Mouse (Mus musculus): ENCODE measurements at regions not wholly inside any gene's neighbourhood (a gene's known extent, or its start where the extent isn't known, plus 50 kb on each side); places are given as distances from the start of the nearest gene placed in this dataset.

DNA sequence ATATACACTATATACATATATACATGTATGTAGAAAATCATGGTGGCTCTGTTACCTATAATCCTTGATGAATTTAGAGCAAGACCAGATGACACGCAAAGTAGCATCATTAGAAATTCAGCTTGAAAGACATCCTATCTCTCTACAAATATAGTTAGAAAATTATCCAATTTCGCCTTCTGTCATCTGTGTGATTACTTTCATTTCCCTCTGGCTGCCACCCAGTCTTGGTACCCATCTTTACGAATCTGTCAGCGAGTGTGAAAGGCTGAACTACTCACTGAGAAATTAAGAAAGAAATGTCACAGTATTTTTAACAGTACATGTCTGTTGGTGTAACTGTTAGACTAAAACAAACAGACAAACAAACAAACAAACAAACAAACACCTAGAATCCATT is 67.8 kb upstream of the Gm14444 start:
- Histone ChIP-seq H3K4me1 (no peaks in the 10 kb centered on the region), H3K27ac (replicated peaks) (no peak overlapping the region), H3K27me3 (no peaks in the 10 kb centered on the region), H3K9me3 (no peaks in the 10 kb centered on the region), H3K4me2 (replicated peaks) (no peak overlapping the region), H3K9ac (replicated peaks) (no peak overlapping the region), H3K36me3 (no peaks in the 10 kb centered on the region), H3K4me3 (no peak overlapping the region)
- ATAC-seq (replicated peaks): no peak
- 73% methylated on average over 4 of the region's 4 CpGs for WGBS

DNA sequence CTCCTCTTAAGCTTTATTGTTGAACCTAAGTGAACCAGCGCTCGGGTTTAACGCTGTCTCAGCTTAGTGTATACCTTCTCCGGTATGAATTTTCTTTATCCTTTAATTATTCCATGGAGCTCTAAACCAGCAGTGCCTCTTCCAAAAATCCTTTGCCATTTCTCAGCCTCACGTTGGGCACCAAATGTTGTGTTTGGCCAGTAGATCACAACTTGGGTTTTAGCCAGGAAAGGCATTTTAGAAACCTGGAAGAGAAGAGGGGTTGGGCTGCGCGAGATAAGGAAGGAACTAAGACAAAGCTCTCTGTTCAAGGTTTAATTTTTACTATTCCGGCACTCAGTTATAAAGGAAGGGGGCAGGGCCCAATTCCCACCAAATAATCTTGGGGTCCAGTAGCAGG is 61.9 kb upstream of the Gm14444 start:
- no peak for ATAC-seq (replicated peaks)
- Histone ChIP-seq H3K27me3 (no peaks in the 10 kb centered on the region), H3K4me3 (no peak overlapping the region), H3K27ac (replicated peaks) (no peak overlapping the region), H3K36me3 (no peaks in the 10 kb centered on the region), H3K4me2 (replicated peaks) (no peak overlapping the region), H3K9me3 (no peaks in the 10 kb centered on the region), H3K9ac (replicated peaks) (no peak overlapping the region), H3K4me1 (no peaks in the 10 kb centered on the region)
- 77% methylated on average over 8 of the region's 8 CpGs for WGBS

All from forebrain, embryonic 15.5 days (tissue).